Mouse (Mus musculus): ENCODE results near the gene Rapgef5.

DNA sequence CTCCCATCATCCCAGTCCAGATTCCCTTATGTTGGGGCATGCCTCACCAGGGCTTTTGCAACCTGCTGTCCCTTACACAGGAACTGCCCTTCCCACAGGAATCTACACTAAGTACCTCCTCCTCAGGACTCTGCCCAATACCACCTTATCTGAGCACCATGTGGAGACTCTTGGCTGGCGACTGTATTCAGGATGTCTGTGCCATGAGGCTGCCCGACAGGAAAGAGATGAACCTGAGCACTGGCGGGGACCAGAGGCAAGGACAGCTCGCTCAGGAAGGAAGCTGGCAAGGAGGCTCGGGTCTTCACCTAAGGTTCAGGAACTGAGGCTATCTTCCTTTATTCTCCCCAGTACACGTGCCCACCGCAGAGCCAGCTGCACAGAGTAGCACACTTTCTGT, 36.6 kb upstream of the Rapgef5 start:
- TF ChIP-seq CTCF (IDR thresholded peaks at IDR 0.05) = no peak
- TF ChIP-seq EP300 (IDR thresholded peaks at IDR 0.05) = peak; percentile 57

Data from lung, postnatal 0 days (tissue).